Mouse (Mus musculus): ENCODE measurements at regions not wholly inside any gene's neighbourhood (a gene's known extent, or its start where the extent isn't known, plus 50 kb on each side); places are given as distances from the start of the nearest gene placed in this dataset.
"Not testable (repeated sequence)": the region's sequence is repeated elsewhere in the genome, so short reads cannot be mapped to it uniquely, and the experiment has no call there.

- DNase-seq = no peak
- Histone ChIP-seq H3K4me3 (ENCODE audit: control insufficient read depth, insufficient read depth, low read length) (no peak overlapping the region), H3K4me1 (replicated peaks; ENCODE audit: control insufficient read depth, insufficient read depth, low read length) (no peaks in the 10 kb centered on the region), H3K27me3 (ENCODE audit: control insufficient read depth, insufficient read depth, low read length) (no peaks in the 10 kb centered on the region), H3K27ac (ENCODE audit: control insufficient read depth, insufficient read depth, low read length) (no peak overlapping the region), H3K36me3 (ENCODE audit: control insufficient read depth, insufficient read depth, low read length) (no peaks in the 10 kb centered on the region)
- TF ChIP-seq POLR2A (IDR thresholded peaks at IDR 0.05; ENCODE audit: control insufficient read depth, extremely low read depth, insufficient read depth, low read length, poor library complexity) (no peak), CTCF (IDR thresholded peaks at IDR 0.05; ENCODE audit: borderline replicate concordance, control insufficient read depth, extremely low read depth, insufficient read depth, low read length, poor library complexity) (no peak)
- 91% methylated on average over 3 of the region's 3 CpGs for WGBS
Measured at GRCm38 (mm10) chr9:88262461-88262860, 64.5 kb upstream of the Nt5e start.

- not testable (repeated sequence) for H3K4me1 ChIP-seq (replicated peaks; ENCODE audit: control insufficient read depth, insufficient read depth, low read length); H3K27me3 ChIP-seq (ENCODE audit: control insufficient read depth, insufficient read depth, low read length); H3K4me3 ChIP-seq (ENCODE audit: control insufficient read depth, insufficient read depth, low read length); H3K36me3 ChIP-seq (ENCODE audit: control insufficient read depth, insufficient read depth, low read length); H3K27ac ChIP-seq (ENCODE audit: control insufficient read depth, insufficient read depth, low read length); DNase-seq
- WGBS = 95% methylated on average over 1 of the region's 1 CpGs
Measured at GRCm38 (mm10) chr9:88266346-88266745, 60.7 kb upstream of the Nt5e start.

GRCm38 (mm10) chr9:88268811-88269210 is 58.2 kb upstream of the Nt5e start:
- Histone ChIP-seq H3K4me1 (replicated peaks; ENCODE audit: control insufficient read depth, insufficient read depth, low read length) (no peaks in the 10 kb centered on the region), H3K36me3 (ENCODE audit: control insufficient read depth, insufficient read depth, low read length) (no peaks in the 10 kb centered on the region), H3K4me3 (ENCODE audit: control insufficient read depth, insufficient read depth, low read length) (no peak overlapping the region), H3K27ac (ENCODE audit: control insufficient read depth, insufficient read depth, low read length) (no peak overlapping the region), H3K27me3 (ENCODE audit: control insufficient read depth, insufficient read depth, low read length) (no peaks in the 10 kb centered on the region)
- DNase-seq = no peak
- WGBS = 80% methylated on average over 2 of the region's 2 CpGs
- TF ChIP-seq CTCF (IDR thresholded peaks at IDR 0.05; ENCODE audit: borderline replicate concordance, control insufficient read depth, extremely low read depth, insufficient read depth, low read length, poor library complexity) = no peak

GRCm38 (mm10) chr9:88269216-88269615 is 57.8 kb upstream of the Nt5e start:
- no peak overlapping the region for H3K27ac ChIP-seq (ENCODE audit: control insufficient read depth, insufficient read depth, low read length)
- H3K4me3 ChIP-seq (ENCODE audit: control insufficient read depth, insufficient read depth, low read length) = no peak overlapping the region
- H3K4me1 ChIP-seq (replicated peaks; ENCODE audit: control insufficient read depth, insufficient read depth, low read length) = no peaks in the 10 kb centered on the region
- WGBS = 96% methylated on average over 5 of the region's 5 CpGs
- H3K36me3 ChIP-seq (ENCODE audit: control insufficient read depth, insufficient read depth, low read length) = no peaks in the 10 kb centered on the region
- no peak for DNase-seq
- no peaks in the 10 kb centered on the region for H3K27me3 ChIP-seq (ENCODE audit: control insufficient read depth, insufficient read depth, low read length)
- no peak for TF ChIP-seq POLR2A (IDR thresholded peaks at IDR 0.05; ENCODE audit: control insufficient read depth, extremely low read depth, insufficient read depth, low read length, poor library complexity)
- TF ChIP-seq CTCF (IDR thresholded peaks at IDR 0.05; ENCODE audit: borderline replicate concordance, control insufficient read depth, extremely low read depth, insufficient read depth, low read length, poor library complexity) = no peak

- WGBS = 94% methylated on average over 1 of the region's 1 CpGs
Measured at GRCm38 (mm10) chr9:88270836-88271235, 56.2 kb upstream of the Nt5e start.

GRCm38 (mm10) chr9:88273304-88273703 is 53.7 kb upstream of the Nt5e start:
- no peaks in the 10 kb centered on the region for H3K4me1 ChIP-seq (replicated peaks; ENCODE audit: control insufficient read depth, insufficient read depth, low read length)
- TF ChIP-seq POLR2A (IDR thresholded peaks at IDR 0.05; ENCODE audit: control insufficient read depth, extremely low read depth, insufficient read depth, low read length, poor library complexity) (no peak), CTCF (IDR thresholded peaks at IDR 0.05; ENCODE audit: borderline replicate concordance, control insufficient read depth, extremely low read depth, insufficient read depth, low read length, poor library complexity) (no peak)
- no peak overlapping the region for H3K4me3 ChIP-seq (ENCODE audit: control insufficient read depth, insufficient read depth, low read length)
- no peaks in the 10 kb centered on the region for H3K27me3 ChIP-seq (ENCODE audit: control insufficient read depth, insufficient read depth, low read length)
- DNase-seq = no peak
- H3K36me3 ChIP-seq (ENCODE audit: control insufficient read depth, insufficient read depth, low read length) = no peaks in the 10 kb centered on the region
- H3K27ac ChIP-seq (ENCODE audit: control insufficient read depth, insufficient read depth, low read length) = no peak overlapping the region
- 6% methylated on average over 4 of the region's 4 CpGs for WGBS

More at GRCm38 (mm10) chr9:88270836-88271235, 56.2 kb upstream of the Nt5e start:
- Histone ChIP-seq H3K36me3 (ENCODE audit: control insufficient read depth, insufficient read depth, low read length) (no peaks in the 10 kb centered on the region), H3K4me3 (ENCODE audit: control insufficient read depth, insufficient read depth, low read length) (no peak overlapping the region), H3K27me3 (ENCODE audit: control insufficient read depth, insufficient read depth, low read length) (no peaks in the 10 kb centered on the region), H3K4me1 (replicated peaks; ENCODE audit: control insufficient read depth, insufficient read depth, low read length) (no peaks in the 10 kb centered on the region), H3K27ac (ENCODE audit: control insufficient read depth, insufficient read depth, low read length) (no peak overlapping the region)
- DNase-seq = no peak
- TF ChIP-seq CTCF (IDR thresholded peaks at IDR 0.05; ENCODE audit: borderline replicate concordance, control insufficient read depth, extremely low read depth, insufficient read depth, low read length, poor library complexity) (no peak), POLR2A (IDR thresholded peaks at IDR 0.05; ENCODE audit: control insufficient read depth, extremely low read depth, insufficient read depth, low read length, poor library complexity) (no peak)

GRCm38 (mm10) chr9:88274040-88274439 is 53.0 kb upstream of the Nt5e start:
- H3K27me3 ChIP-seq (ENCODE audit: control insufficient read depth, insufficient read depth, low read length) = no peaks in the 10 kb centered on the region
- H3K4me3 ChIP-seq (ENCODE audit: control insufficient read depth, insufficient read depth, low read length) = no peak overlapping the region
- no peaks in the 10 kb centered on the region for H3K4me1 ChIP-seq (replicated peaks; ENCODE audit: control insufficient read depth, insufficient read depth, low read length)
- no peak for TF ChIP-seq POLR2A (IDR thresholded peaks at IDR 0.05; ENCODE audit: control insufficient read depth, extremely low read depth, insufficient read depth, low read length, poor library complexity)
- TF ChIP-seq CTCF (IDR thresholded peaks at IDR 0.05; ENCODE audit: borderline replicate concordance, control insufficient read depth, extremely low read depth, insufficient read depth, low read length, poor library complexity) = no peak
- no peak for DNase-seq
- no peak overlapping the region for H3K27ac ChIP-seq (ENCODE audit: control insufficient read depth, insufficient read depth, low read length)
- no peaks in the 10 kb centered on the region for H3K36me3 ChIP-seq (ENCODE audit: control insufficient read depth, insufficient read depth, low read length)

Measured in thymus, adult 2 months (tissue).